Mouse (Mus musculus): ENCODE results near the gene Herc1.

- no peak for TF ChIP-seq CTCF (IDR thresholded peaks at IDR 0.05)
- TF ChIP-seq EP300 (IDR thresholded peaks at IDR 0.05), result no peak
These were observed 948 bp upstream of the Herc1 start for GRCm38 (mm10) chr9:66349144-66349859.

Data from lung, postnatal 0 days (tissue).